Mouse (Mus musculus): ENCODE results near the gene Ddx3y.

Ddx3y gene

GRCm38 (mm10) chrY:1286171-1286795 is at the start of gene Ddx3y:
Gene Ddx3y (minus strand): TSS chrY:1286629.
- peak; percentile 56 for DNase-seq (ENCODE audit: low spot score)

GRCm38 (mm10) chrY:1293708-1294107 is 7.3 kb upstream of the Ddx3y start:
- no peak for DNase-seq (ENCODE audit: low spot score)

- peak; percentile 34 for DNase-seq (ENCODE audit: low spot score)
Measured at GRCm38 (mm10) chrY:1285735-1286134, 694 bp downstream of the Ddx3y start.

- no peak for DNase-seq (ENCODE audit: low spot score)
Measured at GRCm38 (mm10) chrY:1246117-1246516, 40.3 kb downstream of the Ddx3y start.

- DNase-seq (ENCODE audit: low spot score) = peak; percentile 47
Measured at GRCm38 (mm10) chrY:1245426-1245863, 41.0 kb downstream of the Ddx3y start, which contains the start of gene Uty. Gene Uty (minus strand): TSS chrY:1245759.

- no peak for DNase-seq (ENCODE audit: low spot score)
Measured at GRCm38 (mm10) chrY:1244940-1245339, 41.5 kb downstream of the Ddx3y start.

GRCm38 (mm10) chrY:1244421-1244820 is 42.0 kb downstream of the Ddx3y start:
- no peak for DNase-seq (ENCODE audit: low spot score)

GRCm38 (mm10) chrY:1220001-1220400 is 66.4 kb downstream of the Ddx3y start:
- no peak for DNase-seq (ENCODE audit: low spot score)
